Mouse (Mus musculus): ENCODE measurements at regions not wholly inside any gene's neighbourhood (a gene's known extent, or its start where the extent isn't known, plus 50 kb on each side); places are given as distances from the start of the nearest gene placed in this dataset.
A peak's percentile ranks its signal among the peaks of the same experiment; 100 is the strongest.

- DNase-seq (ENCODE audit: low spot score), result no peak
Observed at GRCm38 (mm10) chr9:51518376-51518775, 189.7 kb upstream of the 1810046K07Rik start.

DNA sequence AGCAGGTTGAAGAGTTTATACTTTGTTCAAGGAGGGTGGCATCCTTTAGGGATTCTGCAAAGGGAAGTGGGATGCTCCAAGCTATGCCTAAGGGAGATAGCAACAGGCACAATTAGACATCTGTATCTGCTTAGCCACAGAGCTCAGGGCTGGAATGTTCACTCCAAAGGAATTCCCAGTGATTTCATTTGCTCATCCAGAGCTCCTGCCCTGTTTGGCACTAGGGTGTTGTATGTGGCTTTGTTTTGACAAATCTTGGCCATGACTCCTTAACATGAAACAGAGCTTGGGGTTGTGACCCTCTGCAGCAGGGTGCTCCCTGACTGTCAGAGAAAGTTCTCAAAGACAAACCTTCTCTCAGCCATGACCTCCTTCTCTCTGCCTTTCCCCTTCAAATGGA, 194.8 kb upstream of the 1810046K07Rik start:
- peak; percentile 2 for DNase-seq (ENCODE audit: low spot score)

GRCm38 (mm10) chr9:51525906-51526305, 197.2 kb upstream of the 1810046K07Rik start:
- DNase-seq (ENCODE audit: low spot score), result no peak

DNA sequence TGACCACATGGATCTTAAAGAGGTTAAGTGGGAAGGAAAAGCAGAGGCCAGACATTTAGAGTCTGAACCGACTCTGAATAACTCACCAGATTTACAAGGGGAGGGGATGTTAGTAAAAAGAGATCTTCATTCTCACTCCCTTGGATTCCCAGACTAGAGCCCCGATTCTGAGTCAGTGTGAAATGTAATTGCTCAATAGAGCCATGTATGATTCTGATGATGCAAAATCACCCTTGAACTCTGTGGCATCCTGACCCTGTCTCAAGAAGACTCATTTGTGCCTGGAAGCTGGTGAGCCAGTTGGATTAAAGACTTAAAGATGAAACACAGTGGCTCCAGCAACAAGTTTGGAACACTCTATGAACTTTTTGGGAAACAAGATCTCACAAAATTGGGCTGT, 210.2 kb upstream of the 1810046K07Rik start:
- no peak for DNase-seq (ENCODE audit: low spot score)

- no peak for DNase-seq (ENCODE audit: low spot score)
Observed at GRCm38 (mm10) chr9:51541940-51542339, 213.2 kb upstream of the 1810046K07Rik start.

DNA sequence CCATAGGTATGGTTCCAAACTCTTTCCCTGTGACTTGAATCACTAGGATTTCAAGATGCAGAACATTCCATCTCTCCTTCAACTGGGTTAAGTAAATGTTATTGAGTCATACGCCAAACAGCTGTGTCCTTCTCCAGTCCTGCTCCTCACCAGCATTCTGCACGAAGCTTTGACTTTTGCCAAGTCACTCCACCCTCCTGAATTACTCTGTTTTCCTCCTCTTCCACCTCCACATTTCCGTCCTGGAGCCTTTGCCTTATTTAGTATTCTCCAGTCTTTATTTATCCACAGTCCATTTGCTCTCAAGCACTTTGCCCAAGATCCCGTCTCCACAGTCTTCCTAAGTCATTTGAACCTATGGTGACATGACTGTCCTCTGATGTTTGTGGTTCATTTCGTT, 193.1 kb upstream of the Arhgap20 start:
- no peak for DNase-seq (ENCODE audit: low spot score)

- DNase-seq (ENCODE audit: low spot score), result no peak
Observed at GRCm38 (mm10) chr9:51581601-51582000, 183.5 kb upstream of the Arhgap20 start.

- DNase-seq (ENCODE audit: low spot score), result no peak
Observed at GRCm38 (mm10) chr9:51593707-51594106, 171.4 kb upstream of the Arhgap20 start.

- DNase-seq (ENCODE audit: low spot score), result no peak
Observed at GRCm38 (mm10) chr9:51598706-51599105, 166.4 kb upstream of the Arhgap20 start.

GRCm38 (mm10) chr9:51608158-51608557, 157.0 kb upstream of the Arhgap20 start:
- DNase-seq (ENCODE audit: low spot score), result no peak

GRCm38 (mm10) chr9:51608697-51609456, 156.3 kb upstream of the Arhgap20 start:
- DNase-seq (ENCODE audit: low spot score), result no peak

DNA sequence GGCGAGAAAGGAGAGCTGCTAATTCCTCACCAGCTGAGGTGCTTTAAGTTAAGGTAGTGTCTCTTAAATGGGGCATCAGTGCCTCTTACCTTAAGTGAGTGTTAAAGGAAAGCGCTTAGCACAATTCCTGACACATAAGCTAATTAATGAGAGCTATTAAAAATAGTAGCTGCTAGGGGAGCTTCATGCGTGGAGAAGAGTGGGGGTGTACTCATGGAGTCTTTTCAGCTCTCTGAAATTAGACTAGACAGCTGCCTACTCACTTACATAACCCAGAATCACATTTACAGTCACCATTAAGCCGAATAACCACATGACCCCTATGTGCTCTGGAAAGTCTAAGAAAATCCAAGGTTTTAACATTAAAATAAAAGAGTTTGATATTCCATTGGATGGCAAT, 139.0 kb upstream of the Arhgap20 start:
- no peak for DNase-seq (ENCODE audit: low spot score)

GRCm38 (mm10) chr9:51636097-51636496, 129.0 kb upstream of the Arhgap20 start:
- no peak for DNase-seq (ENCODE audit: low spot score)

- no peak for DNase-seq (ENCODE audit: low spot score)
Observed at GRCm38 (mm10) chr9:51636559-51637127, 128.5 kb upstream of the Arhgap20 start.

DNA sequence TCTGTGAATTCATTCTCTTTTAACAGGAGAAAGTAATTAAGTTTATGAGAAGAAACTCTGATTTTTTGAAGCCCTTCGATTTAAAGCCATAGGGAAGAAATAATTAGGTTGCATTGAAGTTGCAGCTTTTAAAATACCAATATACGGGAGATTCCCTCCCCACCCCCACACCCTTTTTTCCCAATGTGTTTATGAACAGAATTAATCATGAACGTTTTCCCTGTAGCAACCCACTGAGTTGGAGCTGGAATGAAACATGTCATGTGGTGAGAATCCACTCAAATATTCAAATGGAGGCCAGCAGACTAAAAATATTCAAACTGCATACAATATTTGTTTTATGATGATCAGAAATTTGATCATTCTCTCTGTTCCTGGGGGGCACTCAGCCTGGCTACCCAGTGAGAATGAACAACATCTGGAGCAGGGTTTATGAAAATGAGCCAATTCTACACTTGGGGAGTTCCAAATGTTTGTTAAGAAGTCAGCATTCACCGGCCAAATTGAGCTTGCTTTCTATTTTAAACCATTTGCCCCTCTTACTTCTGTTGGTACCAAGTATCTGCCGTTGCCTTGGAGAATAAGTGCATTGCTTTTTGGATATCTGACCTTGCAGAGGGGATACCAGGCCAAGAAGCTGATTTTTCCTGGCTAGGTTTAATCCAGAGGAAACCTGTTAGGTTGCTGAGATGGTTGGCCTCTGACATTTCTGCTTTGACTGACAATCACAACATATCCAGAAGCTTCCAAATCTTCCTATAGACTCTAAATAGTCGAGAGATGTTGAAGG, 127.8 kb upstream of the Arhgap20 start:
- no peak for DNase-seq (ENCODE audit: low spot score)

GRCm38 (mm10) chr9:51641706-51642105, 123.4 kb upstream of the Arhgap20 start:
- DNase-seq (ENCODE audit: low spot score), result no peak

DNA sequence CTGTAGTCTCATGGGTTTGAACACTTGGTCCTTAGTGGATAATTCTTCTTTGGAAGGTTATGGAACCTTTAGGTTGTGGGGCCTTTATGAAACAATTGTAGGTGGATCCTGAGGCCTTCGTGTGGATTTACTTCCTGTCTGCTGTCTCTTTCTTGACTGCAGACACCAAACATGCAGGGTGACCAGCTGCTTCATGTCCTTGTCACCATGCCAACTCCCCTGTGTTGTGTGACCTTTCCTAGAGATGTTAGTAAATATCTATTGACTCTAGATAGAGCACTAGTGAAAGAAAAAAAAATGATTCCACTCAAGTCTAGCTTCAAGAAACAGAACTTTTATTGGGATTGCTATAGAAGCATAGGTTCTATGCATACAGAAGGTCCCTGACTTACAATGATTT, 119.7 kb upstream of the Arhgap20 start:
- no peak for DNase-seq (ENCODE audit: low spot score)

DNA sequence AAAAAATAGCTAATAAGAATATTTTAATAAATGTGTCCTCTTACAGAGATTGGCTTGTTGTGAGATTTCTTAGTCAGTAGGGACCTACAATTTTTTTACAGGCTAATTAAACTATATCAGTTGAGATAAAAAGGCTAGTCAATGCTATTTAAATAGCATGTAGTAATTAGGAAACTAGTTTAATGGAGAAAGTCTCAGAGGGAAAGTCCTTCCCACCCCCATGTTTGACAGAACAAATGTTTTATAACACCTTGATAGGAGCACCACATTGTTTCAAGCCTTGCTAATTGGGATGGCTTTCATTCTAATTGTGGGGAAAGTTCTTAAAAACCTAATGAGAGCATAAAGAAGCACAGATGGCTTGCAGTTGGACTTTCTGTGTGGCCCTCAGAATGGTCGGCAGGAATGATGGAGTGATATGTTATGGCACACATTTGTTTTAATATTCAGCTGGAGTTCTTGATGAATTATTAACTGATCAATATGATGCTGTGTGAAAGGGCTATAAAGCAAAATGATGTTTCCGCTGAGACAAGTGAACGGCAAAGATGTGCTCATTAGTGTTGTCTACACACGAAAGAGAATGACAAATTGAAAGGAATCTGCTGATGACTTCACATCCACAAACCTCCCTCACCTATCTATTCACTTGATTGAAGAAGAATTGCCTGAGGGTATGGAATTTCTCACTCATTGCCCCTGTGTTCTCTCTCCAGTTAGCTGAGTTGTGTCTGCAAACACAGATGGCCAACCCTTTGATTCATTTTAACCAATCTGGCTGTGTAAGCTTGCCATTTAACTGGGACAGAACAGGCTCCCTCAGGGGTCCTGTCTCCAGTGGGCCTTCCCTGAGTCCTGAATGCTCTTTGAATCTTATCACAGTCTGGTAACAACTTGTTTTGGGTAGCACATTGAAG, 111.5 kb upstream of the Arhgap20 start:
- no peak for DNase-seq (ENCODE audit: low spot score)

GRCm38 (mm10) chr9:51654645-51655044, 110.5 kb upstream of the Arhgap20 start:
- no peak for DNase-seq (ENCODE audit: low spot score)

DNA sequence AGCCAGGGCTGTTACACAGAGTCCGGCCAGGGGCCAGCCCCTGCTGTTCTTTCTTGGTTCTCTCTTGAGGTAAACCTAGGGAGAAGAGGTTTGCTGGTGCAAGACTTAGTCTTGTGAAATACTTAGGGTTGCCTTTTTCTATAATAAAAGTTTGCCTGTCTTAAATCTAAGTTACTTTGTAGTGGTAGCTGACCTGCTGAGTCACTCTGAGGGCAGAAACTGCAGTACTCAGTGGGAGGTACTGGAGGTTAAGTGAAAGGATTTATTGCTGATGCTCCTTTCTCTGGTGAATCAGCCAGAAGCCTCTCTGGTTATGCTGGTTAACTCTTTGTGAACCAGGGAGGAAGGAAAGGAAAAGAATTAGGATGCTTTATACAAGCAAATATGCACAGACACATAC, 107.3 kb upstream of the Arhgap20 start:
- no peak for DNase-seq (ENCODE audit: low spot score)

DNA sequence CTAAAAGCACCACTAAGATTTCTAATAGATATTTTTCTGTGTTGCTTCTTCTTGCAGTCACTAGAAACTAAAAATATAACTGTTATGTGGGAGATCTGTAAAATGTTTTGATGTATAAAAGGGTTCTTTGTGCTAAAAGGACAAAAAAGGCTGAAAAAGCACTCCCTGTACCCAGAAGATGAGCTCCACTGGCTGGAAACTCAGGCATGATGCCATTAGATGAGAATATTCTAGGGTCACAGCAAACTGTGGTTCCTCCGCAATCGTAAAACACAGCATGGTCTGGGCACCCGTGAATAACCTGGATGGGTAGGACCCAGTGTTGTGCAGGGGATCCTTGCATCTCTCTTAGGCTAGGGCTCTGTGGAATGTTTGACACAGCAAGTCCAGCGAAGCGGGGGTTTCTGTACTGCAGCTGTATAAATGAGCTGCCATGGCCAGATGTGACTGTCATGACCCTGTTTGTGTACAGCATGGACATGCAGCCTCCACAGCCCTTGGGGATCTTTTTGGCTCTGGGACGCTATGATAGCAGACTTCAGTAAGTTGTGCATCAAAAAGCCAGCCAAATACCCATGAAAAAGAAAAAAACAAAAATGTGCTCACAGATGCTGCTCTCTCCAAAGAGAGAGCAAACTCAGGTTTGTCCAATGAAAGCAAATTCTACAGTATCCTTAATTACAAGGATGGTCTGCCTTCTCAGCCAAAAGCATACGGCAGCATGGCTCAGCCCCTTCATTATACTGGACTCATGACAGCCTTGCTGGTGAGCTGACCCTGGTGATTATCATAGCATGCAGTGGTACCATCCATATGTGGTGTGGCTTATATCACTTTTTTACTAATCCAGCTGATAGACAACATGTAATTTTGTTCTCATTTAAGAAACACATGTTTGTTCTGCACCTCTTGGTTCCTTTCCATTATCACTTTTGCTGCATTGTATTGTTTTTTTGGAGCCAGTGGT, 103.9 kb upstream of the Arhgap20 start:
- no peak for DNase-seq (ENCODE audit: low spot score)
